Mouse (Mus musculus) intestine, embryonic 16.5 days (tissue): ENCODE data around the gene Ccdc190. TPM values are rescaled to one million over a fixed set of nuclear protein-coding genes. Genes with fewer than 3 reads are reported as not detected.

Experiments
- ATAC-seq: fragments of 200-750 bp; cut with Nextera tagmentation; 2 replicates; pipeline ENCODE4 v1.8.0; 2017; ENCODE audit warnings: moderate TSS enrichment, moderate library complexity
- H3K27ac ChIP-seq: fragments of 300-500 bp; sonication (generic); 2 replicates; pipeline ENCODE4 v1.5.1; 2014; ENCODE audit warnings: mild to moderate bottlenecking, low read length
- H3K27me3 ChIP-seq: fragments of 300-500 bp; sonication (generic); replicated peaks from 2 replicates; pipeline ENCODE4 v1.6.1; 2014; ENCODE audit warnings: low read length, control low read depth, mixed read lengths; ENCODE audit not compliant: control insufficient read depth, insufficient read depth
- H3K36me3 ChIP-seq: fragments of 300-500 bp; sonication (generic); 2 replicates; pipeline ENCODE4 v1.6.1; 2014; ENCODE audit warnings: low read length, control low read depth; ENCODE audit not compliant: control insufficient read depth, insufficient read depth
- H3K4me1 ChIP-seq: fragments of 300-500 bp; sonication (generic); 2 replicates; pipeline ENCODE4 v1.6.1; 2014; ENCODE audit warnings: low read length, control low read depth, mixed read lengths; ENCODE audit not compliant: control insufficient read depth, insufficient read depth
- H3K4me2 ChIP-seq: fragments of 300-500 bp; sonication (generic); 2 replicates; pipeline ENCODE4 v1.6.1; 2014; ENCODE audit warnings: low read depth, low read length, control low read depth
- H3K4me3 ChIP-seq: fragments of 300-500 bp; sonication (generic); 2 replicates; pipeline ENCODE4 v1.5.1; 2014; ENCODE audit warnings: mild to moderate bottlenecking, low read length
- H3K9ac ChIP-seq: fragments of 300-500 bp; sonication (generic); 2 replicates; pipeline ENCODE4 v1.6.1; 2014; ENCODE audit warnings: low read depth, low read length
- H3K9me3 ChIP-seq: fragments of 300-500 bp; sonication (generic); 2 replicates; pipeline ENCODE4 v1.6.1; 2016; ENCODE audit warnings: low read length, control low read depth; ENCODE audit not compliant: control insufficient read depth
- WGBS: fragments of 180-500 bp; shearing (Covaris S2); extraction: QIAGEN DNeasy Blood & Tissue Kit; methylation state at CpG from one replicate; pipeline ENCODE4 v1.1.7; 2014; 5-methylcytosine and 5-hydroxymethylcytosine counted together
- polyA plus RNA-seq: library from polyadenylated mRNA; unstranded; fragments of >200 nt; fragmentation: Nextera tagmentation; extraction: Ambion mirVana; gene quantifications from 2 replicates; pipeline ENCODE4 v1.2.1, GENCODE M21; 2015

Ccdc190 gene
- polyA plus RNA-seq, 1 experiment from 2014 or later: not detected

DNA sequence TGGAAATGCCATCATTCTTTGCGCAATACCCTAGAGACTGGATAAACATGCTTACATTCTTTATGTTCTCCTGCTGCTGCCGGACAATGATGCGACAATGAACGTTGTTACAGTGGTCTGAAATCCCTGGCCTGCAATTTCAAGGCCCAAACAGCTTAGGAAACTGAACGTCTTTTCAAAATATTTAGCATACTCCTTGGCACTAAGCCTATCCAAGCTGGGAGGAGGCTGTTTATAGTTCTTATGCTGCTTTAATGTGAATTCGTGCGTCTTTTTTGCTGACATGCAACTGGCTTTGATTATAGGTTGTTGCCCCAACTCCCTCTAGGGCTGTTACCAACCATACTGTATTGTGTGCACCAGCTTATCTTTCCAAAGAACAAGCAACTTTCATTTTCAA, 20.4 kb downstream of the Ccdc190 start:
- Histone ChIP-seq H3K9ac (no peak overlapping the region), H3K27ac (no peak overlapping the region), H3K4me3 (no peak overlapping the region), H3K9me3 (no peaks in the 10 kb centered on the region), H3K4me2 (no peak overlapping the region), H3K4me1 (no peaks in the 10 kb centered on the region), H3K27me3 (no peaks in the 10 kb centered on the region), H3K36me3 (0 out of 2 replicates have a peak, but pooled peaks cover 7% of the 10 kb centered on the region)
- ATAC-seq: no peak
- WGBS: 53% methylated on average over 7 of the region's 7 CpGs

DNA sequence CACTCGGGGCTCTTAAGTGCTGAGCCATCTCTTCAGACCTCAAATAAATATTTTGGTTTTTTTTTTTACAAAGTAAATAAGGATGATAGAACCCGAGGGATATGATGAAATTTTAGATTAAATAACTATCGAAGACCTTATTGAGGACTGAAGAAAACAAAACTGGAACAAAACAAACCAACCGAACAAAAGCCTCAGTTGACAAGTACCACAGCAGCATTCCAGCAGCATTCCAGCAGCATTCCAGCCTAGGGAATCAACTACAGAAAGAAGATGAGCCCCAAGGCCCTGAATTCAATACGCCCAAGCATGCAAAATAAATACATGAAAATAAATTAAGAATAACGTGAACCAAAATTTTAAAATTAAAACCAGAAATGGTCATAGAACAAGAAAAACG, 21.5 kb downstream of the Ccdc190 start:
- H3K9ac ChIP-seq: no peak overlapping the region
- 56% methylated on average over 7 of the region's 7 CpGs for WGBS
- no peaks in the 10 kb centered on the region for H3K27me3 ChIP-seq
- no peak overlapping the region for H3K4me3 ChIP-seq
- no peaks in the 10 kb centered on the region for H3K4me1 ChIP-seq
- H3K9me3 ChIP-seq: no peaks in the 10 kb centered on the region
- H3K4me2 ChIP-seq: no peak overlapping the region
- ATAC-seq: no peak
- H3K27ac ChIP-seq: no peak overlapping the region
- 0 out of 2 replicates have a peak, but pooled peaks cover 7% of the 10 kb centered on the region for H3K36me3 ChIP-seq

DNA sequence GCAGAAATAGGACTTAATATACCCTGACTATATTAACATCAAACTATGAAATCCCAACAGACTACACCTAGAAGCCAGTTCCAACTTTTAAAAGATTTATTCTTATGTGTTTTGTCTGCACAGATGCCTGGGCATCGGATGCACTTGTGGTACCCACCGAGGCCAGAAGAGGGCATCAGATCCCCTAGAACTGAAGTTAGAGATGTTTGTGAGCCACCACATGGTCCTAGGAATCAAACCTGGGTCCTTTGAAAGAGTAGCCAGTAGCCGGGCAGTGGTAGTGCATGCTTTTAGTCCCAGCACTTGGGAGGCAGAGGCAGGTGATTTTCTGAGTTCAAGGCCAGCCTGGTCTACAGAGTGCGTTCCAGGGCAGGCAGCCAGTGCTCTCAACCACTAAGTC, 22.2 kb downstream of the Ccdc190 start:
- no peak overlapping the region for H3K27ac ChIP-seq
- no peak overlapping the region for H3K9ac ChIP-seq
- no peak for ATAC-seq
- no peaks in the 10 kb centered on the region for H3K27me3 ChIP-seq
- H3K4me2 ChIP-seq: no peak overlapping the region
- H3K36me3 ChIP-seq: peaks cover 10% of the 10 kb centered on the region; the same call in 1 of the 2 replicates
- H3K4me3 ChIP-seq: no peak overlapping the region
- 94% methylated on average over 4 of the region's 4 CpGs for WGBS
- H3K9me3 ChIP-seq: no peaks in the 10 kb centered on the region
- H3K4me1 ChIP-seq: no peaks in the 10 kb centered on the region

DNA sequence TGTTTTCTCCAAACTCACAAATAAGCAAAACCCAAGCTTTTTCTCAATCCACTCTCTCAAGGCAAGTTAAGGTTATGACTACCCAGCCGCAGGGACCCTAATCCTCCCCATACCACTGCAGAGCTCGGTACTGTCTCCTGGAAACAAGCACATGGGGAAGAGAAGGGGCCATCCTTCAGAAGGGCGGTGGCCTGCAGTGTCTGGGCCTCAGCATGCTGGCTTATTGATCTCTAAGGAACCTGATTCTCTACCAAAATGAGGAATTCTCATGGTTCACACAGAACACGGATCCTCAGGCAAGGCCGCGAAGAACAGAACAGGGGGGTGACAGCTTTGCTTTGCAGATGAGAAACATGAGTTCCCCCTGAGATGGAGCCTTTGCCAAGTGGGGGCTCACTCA, 23.1 kb downstream of the Ccdc190 start:
- no peaks in the 10 kb centered on the region for H3K9me3 ChIP-seq
- no peaks in the 10 kb centered on the region for H3K4me1 ChIP-seq
- no peak overlapping the region for H3K4me3 ChIP-seq
- H3K27me3 ChIP-seq: no peaks in the 10 kb centered on the region
- ATAC-seq: no peak
- H3K36me3 ChIP-seq: peaks cover 12% of the 10 kb centered on the region; the same call in 1 of the 2 replicates
- 83% methylated on average over 6 of the region's 6 CpGs for WGBS
- no peak overlapping the region for H3K9ac ChIP-seq
- H3K4me2 ChIP-seq: no peak overlapping the region
- no peak overlapping the region for H3K27ac ChIP-seq

DNA sequence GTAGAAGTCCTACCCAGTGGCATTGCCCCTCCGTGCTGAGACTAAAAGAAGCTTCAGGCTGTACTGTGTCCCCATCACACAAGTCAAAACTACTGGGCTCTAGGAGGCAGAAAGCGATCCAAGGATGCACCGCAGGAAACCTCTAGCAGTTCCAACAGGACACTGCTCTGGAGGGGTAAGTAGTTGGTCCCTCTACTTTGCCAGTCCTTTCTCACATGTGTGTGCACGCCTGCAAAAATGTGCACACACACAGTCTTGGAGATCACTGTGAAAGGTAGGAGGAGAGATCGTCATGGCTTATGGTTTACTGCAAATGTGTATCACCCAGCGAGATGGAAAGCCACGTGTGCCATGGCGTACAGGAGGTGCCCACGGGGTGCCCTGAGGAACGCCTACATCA, 24.2 kb downstream of the Ccdc190 start:
- Histone ChIP-seq H3K4me1 (no peaks in the 10 kb centered on the region), H3K4me3 (no peak overlapping the region), H3K4me2 (no peak overlapping the region), H3K27ac (no peak overlapping the region), H3K36me3 (peaks cover 15% of the 10 kb centered on the region; the same call in 1 of the 2 replicates), H3K27me3 (no peaks in the 10 kb centered on the region), H3K9me3 (no peaks in the 10 kb centered on the region), H3K9ac (no peak overlapping the region)
- ATAC-seq: no peak
- WGBS: 94% methylated on average over 10 of the region's 10 CpGs

DNA sequence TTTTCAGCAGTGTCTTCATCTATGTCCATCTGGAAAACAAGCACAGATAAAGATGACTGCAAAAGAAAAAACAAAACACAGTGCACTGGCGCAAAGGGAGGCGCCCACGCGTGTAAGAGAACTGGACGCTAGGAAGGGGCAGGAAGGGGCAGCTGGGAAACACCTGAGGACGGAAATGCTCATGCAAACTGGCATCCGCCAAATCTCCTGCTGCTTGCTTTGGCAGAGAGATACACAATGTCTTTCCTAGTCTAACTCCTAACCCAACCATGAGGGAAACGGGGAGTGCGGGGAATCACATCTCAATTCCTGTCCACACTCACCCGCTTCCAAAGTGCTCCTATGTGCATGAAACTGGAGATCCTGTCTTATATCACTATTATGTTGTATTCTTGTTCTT, 24.7 kb downstream of the Ccdc190 start:
- Histone ChIP-seq H3K4me2 (no peak overlapping the region), H3K27ac (no peak overlapping the region), H3K4me1 (no peaks in the 10 kb centered on the region), H3K4me3 (no peak overlapping the region), H3K36me3 (peaks cover 15% of the 10 kb centered on the region; the same call in 1 of the 2 replicates), H3K27me3 (no peaks in the 10 kb centered on the region), H3K9ac (no peak overlapping the region), H3K9me3 (no peaks in the 10 kb centered on the region)
- no peak for ATAC-seq
- WGBS: 94% methylated on average over 10 of the region's 10 CpGs

DNA sequence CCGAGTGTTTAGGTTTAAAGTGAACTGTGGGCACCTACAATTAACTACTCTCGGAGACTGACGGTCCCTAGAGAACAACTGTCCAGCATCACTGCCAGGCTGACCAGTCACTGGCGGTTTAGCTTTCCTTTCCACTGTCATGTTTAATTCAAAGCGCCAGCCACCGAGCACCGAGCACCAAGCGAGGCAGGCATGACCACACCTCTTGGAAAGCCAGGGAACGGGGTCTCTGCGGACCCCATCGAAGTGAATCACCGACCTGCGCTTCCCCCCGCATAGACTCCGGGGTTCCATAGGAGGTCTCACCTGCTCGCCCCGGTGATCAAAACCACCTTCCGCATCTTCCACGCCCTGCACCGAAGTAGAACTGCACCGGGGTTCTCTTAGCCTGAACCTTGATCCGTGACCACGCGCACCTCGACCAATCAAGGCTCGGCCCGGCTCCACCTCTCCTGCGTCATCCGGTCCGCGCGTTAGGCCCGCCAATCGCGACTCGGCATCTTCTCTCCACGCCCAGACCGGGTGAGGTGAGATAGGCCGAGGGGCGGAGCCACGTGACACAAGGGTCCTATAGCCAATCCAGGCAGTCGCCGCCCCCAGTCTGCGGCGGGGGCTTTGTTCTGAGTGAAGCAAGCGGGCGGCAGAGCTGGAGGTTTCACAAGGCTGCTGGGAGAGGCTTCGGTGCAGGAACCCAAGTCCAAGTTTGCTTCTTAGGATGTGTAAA, 40.5 kb downstream of the Ccdc190 start, which contains the start of gene Hsd17b7:
Gene Hsd17b7 (minus strand): TSS at position 450 of the 724 bp plus-strand sequence.
- peaks cover 10% of the 10 kb centered on the region for H3K4me1 ChIP-seq
- peak within 1 kb of the TSS; percentile 58 for H3K4me2 ChIP-seq
- peak within 1 kb of the TSS; percentile 72 for H3K9ac ChIP-seq
- H3K4me3 ChIP-seq: peak within 1 kb of the TSS; percentile 67
- ATAC-seq: peak; percentile 100
- no peaks in the 10 kb centered on the region for H3K27me3 ChIP-seq
- H3K27ac ChIP-seq: peak within 1 kb of the TSS; percentile 82
- peaks cover 7% of the 10 kb centered on the region; the same call in 1 of the 2 replicates for H3K36me3 ChIP-seq
- WGBS: under 1% methylated on average over 48 of the region's 48 CpGs
- H3K9me3 ChIP-seq: no peaks in the 10 kb centered on the region

DNA sequence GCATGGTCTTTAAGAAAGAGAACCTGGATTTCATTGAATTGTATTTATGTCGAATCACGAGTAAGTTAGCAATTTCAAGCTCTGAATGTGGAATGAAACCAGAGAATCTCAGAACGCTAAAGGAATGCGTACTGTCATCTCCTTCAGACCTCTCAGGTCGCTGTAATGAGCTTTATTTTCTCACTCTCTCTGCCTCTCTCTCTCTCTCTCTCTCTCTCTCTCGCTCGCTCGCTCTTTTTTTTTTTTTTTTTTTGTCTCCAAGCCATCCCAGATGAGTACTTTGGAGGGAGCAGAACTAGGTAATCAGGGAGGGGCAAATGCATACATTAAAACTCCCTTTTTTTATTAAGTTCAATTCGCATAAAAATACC, 41.1 kb downstream of the Ccdc190 start:
- no peaks in the 10 kb centered on the region for H3K27me3 ChIP-seq
- peak; percentile 63 for ATAC-seq

DNA sequence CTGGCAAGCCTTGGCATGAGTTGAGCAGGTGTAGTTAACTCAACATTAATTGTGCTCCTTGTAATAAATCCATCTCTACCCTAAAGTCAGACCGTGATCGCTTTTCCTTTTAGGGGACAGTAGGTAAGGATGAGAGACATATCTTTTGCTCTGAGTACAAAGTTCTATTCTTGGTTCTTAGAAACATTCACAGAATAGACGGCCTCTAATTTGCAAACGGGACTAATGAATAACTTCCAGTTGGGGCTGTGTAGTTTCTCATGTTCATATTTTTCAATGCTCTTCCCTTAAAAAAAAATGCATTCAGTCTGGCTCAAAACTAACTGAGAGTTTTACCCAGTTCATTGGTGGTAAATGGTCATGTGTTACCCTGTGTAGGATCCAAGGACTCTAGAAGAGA, 42.5 kb downstream of the Ccdc190 start:
- H3K9ac ChIP-seq: no peak overlapping the region

More for the DNA sequence above, 41.1 kb downstream of the Ccdc190 start:
- Histone ChIP-seq H3K27ac (peak overlapping the region; percentile 82), H3K9ac (peak overlapping the region; percentile 63), H3K4me2 (peak overlapping the region; percentile 58), H3K36me3 (peaks cover 7% of the 10 kb centered on the region; the same call in 1 of the 2 replicates), H3K9me3 (no peaks in the 10 kb centered on the region), H3K4me3 (peak overlapping the region; percentile 67), H3K4me1 (peaks cover 10% of the 10 kb centered on the region)
- under 1% methylated on average over 6 of the region's 9 CpGs for WGBS

More for the DNA sequence above, 42.5 kb downstream of the Ccdc190 start:
- H3K4me2 ChIP-seq: no peak overlapping the region
- H3K27me3 ChIP-seq: no peaks in the 10 kb centered on the region
- peaks cover 4% of the 10 kb centered on the region; the same call in 1 of the 2 replicates for H3K36me3 ChIP-seq
- no peak for ATAC-seq
- peaks cover 10% of the 10 kb centered on the region for H3K4me1 ChIP-seq
- no peaks in the 10 kb centered on the region for H3K9me3 ChIP-seq
- no peak overlapping the region for H3K4me3 ChIP-seq
- 88% methylated on average over 4 of the region's 4 CpGs for WGBS
- H3K27ac ChIP-seq: no peak overlapping the region
